Mouse (Mus musculus) stomach, embryonic 16.5 days (tissue): ENCODE data around the gene Aacs. TPM values are rescaled to one million over a fixed set of nuclear protein-coding genes. Genes with fewer than 3 reads are reported as not detected.

Experiments
- ATAC-seq: fragments of 200-750 bp; cut with Nextera tagmentation; 2 replicates; pipeline ENCODE4 v1.8.0; 2017; ENCODE audit warnings: moderate number of reproducible peaks, moderate TSS enrichment; ENCODE audit not compliant: insufficient read depth, low FRiP score
- H3K27ac ChIP-seq: fragments of 300-500 bp; sonication (generic); 2 replicates; pipeline ENCODE4 v1.5.1; 2014; ENCODE audit warnings: low read length
- H3K27me3 ChIP-seq: fragments of 300-500 bp; sonication (generic); 2 replicates; pipeline ENCODE4 v1.6.1; 2014; ENCODE audit warnings: low read length, control low read depth, mixed read lengths; ENCODE audit not compliant: control insufficient read depth, insufficient read depth
- H3K36me3 ChIP-seq: fragments of 300-500 bp; sonication (generic); 2 replicates; pipeline ENCODE4 v1.6.1; 2014; ENCODE audit warnings: low read length; ENCODE audit not compliant: control insufficient read depth, insufficient read depth
- H3K4me1 ChIP-seq: fragments of 300-500 bp; sonication (generic); 2 replicates; pipeline ENCODE4 v1.6.1; 2014; ENCODE audit warnings: low read length, control low read depth, mixed read lengths; ENCODE audit not compliant: control insufficient read depth, insufficient read depth
- H3K4me2 ChIP-seq: fragments of 300-500 bp; sonication (generic); 2 replicates; pipeline ENCODE4 v1.6.1; 2014; ENCODE audit warnings: low read depth, low read length, mixed read lengths
- H3K4me3 ChIP-seq: fragments of 300-500 bp; sonication (generic); replicated peaks from 2 replicates; pipeline ENCODE4 v1.5.1; 2014; ENCODE audit warnings: mild to moderate bottlenecking, low read length
- H3K9ac ChIP-seq: fragments of 300-500 bp; sonication (generic); 2 replicates; pipeline ENCODE4 v1.6.1; 2014; ENCODE audit warnings: low read length
- H3K9me3 ChIP-seq: fragments of 300-500 bp; sonication (generic); replicated peaks from 2 replicates; pipeline ENCODE4 v1.6.1; 2016; ENCODE audit warnings: low read length, control low read depth; ENCODE audit not compliant: control insufficient read depth
- WGBS: fragments of 180-500 bp; shearing (Covaris S2); extraction: QIAGEN DNeasy Blood & Tissue Kit; methylation state at CpG from one replicate; pipeline ENCODE4 v1.1.7; 2014; 5-methylcytosine and 5-hydroxymethylcytosine counted together
- microRNA-seq: library from miRNA; unstranded; fragments of <30 nt; microRNA quantifications from one replicate; pipeline ENCODE4, GENCODE M21; 2016
- polyA plus RNA-seq: library from polyadenylated mRNA; unstranded; fragments of >200 nt; fragmentation: Nextera tagmentation; extraction: Ambion mirVana; gene quantifications from 2 replicates; pipeline ENCODE4 v1.2.1, GENCODE M21; 2015

The Aacs gene
- polyA plus RNA-seq, 1 experiment from 2014 or later, result 75.4 TPM

DNA sequence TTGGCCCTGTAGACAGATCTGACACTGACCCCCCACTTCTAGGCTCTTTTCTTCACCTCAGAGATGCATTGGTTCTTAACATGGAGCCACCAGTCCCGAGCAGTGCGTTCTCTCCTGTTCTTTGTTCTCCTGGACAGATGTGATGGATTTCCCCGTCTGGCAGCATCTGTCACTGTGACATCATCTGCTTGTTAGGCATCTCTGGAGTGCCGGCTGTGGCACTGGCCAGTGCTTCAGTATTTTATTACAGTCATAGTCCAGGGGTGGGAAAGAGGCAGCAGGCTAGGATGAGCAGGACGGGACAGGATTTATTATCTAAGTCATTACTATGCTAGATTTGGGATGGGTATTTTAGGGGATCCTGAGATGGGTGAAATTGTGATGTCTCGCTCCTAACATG, 87.9 kb downstream of the Aacs start:
- 37% methylated on average over 6 of the region's 6 CpGs for WGBS
- no peak overlapping the region for H3K27ac ChIP-seq
- no peak for ATAC-seq

DNA sequence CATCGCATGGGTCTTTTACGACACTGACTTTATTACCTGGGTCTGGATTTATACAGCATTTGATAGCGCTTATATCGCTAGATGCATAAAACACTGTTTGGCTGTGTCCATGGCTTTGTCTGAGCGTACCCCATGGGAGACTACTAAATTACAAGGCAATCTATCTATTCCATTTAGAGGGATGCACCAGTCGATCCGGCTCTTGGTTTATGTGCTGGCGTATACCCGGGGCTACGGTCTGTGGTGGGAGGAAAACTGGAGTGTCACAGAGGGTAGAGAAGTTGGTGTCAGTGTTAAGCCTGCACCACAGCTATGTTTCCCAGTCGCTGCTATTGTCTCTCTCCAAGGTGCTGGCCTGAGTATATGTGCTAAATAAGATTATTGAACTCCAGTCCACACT, 90.1 kb downstream of the Aacs start:
- H3K4me2 ChIP-seq, result no peak overlapping the region
- H3K36me3 ChIP-seq, result no peaks in the 10 kb centered on the region
- H3K27ac ChIP-seq, result no peak overlapping the region
- H3K4me1 ChIP-seq, result no peaks in the 10 kb centered on the region
- no peak overlapping the region for H3K4me3 ChIP-seq
- no peaks in the 10 kb centered on the region for H3K9me3 ChIP-seq
- H3K9ac ChIP-seq, result no peak overlapping the region
- ATAC-seq, result no peak
- 74% methylated on average over 11 of the region's 11 CpGs for WGBS
- H3K27me3 ChIP-seq, result no peaks in the 10 kb centered on the region

More for the DNA sequence above, 87.9 kb downstream of the Aacs start:
- Histone ChIP-seq H3K9me3 (no peaks in the 10 kb centered on the region), H3K9ac (no peak overlapping the region), H3K36me3 (no peaks in the 10 kb centered on the region), H3K27me3 (no peaks in the 10 kb centered on the region), H3K4me3 (no peak overlapping the region), H3K4me2 (no peak overlapping the region), H3K4me1 (no peaks in the 10 kb centered on the region)

Small RNA genes lying within 50 kb of the gene (microRNA-seq; reads per million reads assigned to microRNA genes)
- not detected for gene Gm27551

Other genes starting within 250 kb of the Aacs start
- 60.6 and 61.4 TPM in 2 replicates for gene Scarb1, start 134.7 kb upstream of the Aacs start, polyA plus RNA-seq
- 0.32 and 0.37 TPM in 2 replicates for gene Gm10382, start 86.5 kb upstream of the Aacs start, polyA plus RNA-seq
- 1,047 and 1,111 TPM in 2 replicates for gene Ubc, start 85.6 kb upstream of the Aacs start, polyA plus RNA-seq
- gene Dhx37, start 41.7 kb upstream of the Aacs start, polyA plus RNA-seq, result 8.4 and 10.8 TPM in 2 replicates
- gene Bri3bp, start 34.2 kb upstream of the Aacs start, polyA plus RNA-seq, result 27.7 and 31.8 TPM in 2 replicates
- 0.26 and 0.37 TPM in 2 replicates for gene Tmem132b, start 56.0 kb downstream of the Aacs start, polyA plus RNA-seq